Mouse (Mus musculus) MEL-GATA-1-ER (cell line): ENCODE data around the gene Rars.
"Not testable (repeated sequence)": the region's sequence is repeated elsewhere in the genome, so short reads cannot be mapped to it uniquely, and the experiment has no call there.

Source experiments
- DNase-seq: peaks from one replicate; pipeline ENCODE4 v3.0.0-alpha.2; 2012; ENCODE audit warnings: low read depth; ENCODE audit errors: extremely low read depth

Gene Rars

GRCm38 (mm10) chr11:35838345-35839338, 4.3 kb upstream of the Rars start:
- DNase-seq, result peak; percentile 67

- no peak for DNase-seq
Measured at GRCm38 (mm10) chr11:35837156-35838126, 3.1 kb upstream of the Rars start.

GRCm38 (mm10) chr11:35833270-35833669, 1.0 kb downstream of the Rars start:
- DNase-seq, result no peak

GRCm38 (mm10) chr11:35832139-35832538, 2.2 kb downstream of the Rars start:
- peak; percentile 85 for DNase-seq

GRCm38 (mm10) chr11:35827714-35828113, 6.6 kb downstream of the Rars start:
- DNase-seq, result no peak

- DNase-seq, result no peak
Measured at GRCm38 (mm10) chr11:35816316-35816715, 18.0 kb downstream of the Rars start.

- no peak for DNase-seq
Measured at GRCm38 (mm10) chr11:35811458-35811857, 22.8 kb downstream of the Rars start.

- no peak for DNase-seq
Measured at GRCm38 (mm10) chr11:35801332-35801731, 33.0 kb downstream of the Rars start.

- DNase-seq, result no peak
Measured at GRCm38 (mm10) chr11:35798874-35799273, 35.4 kb downstream of the Rars start, which contains the start of gene Fbll1. Gene Fbll1 (minus strand): TSS chr11:35798884.

GRCm38 (mm10) chr11:35798495-35798820, 35.8 kb downstream of the Rars start:
- DNase-seq, result no peak

- no peak for DNase-seq
Measured at GRCm38 (mm10) chr11:35797751-35798494, 36.4 kb downstream of the Rars start.

- not testable (repeated sequence) for DNase-seq
Measured at GRCm38 (mm10) chr11:35792800-35793199, 41.5 kb downstream of the Rars start.

- no peak for DNase-seq
Measured at GRCm38 (mm10) chr11:35788443-35788842, 45.9 kb downstream of the Rars start.

- DNase-seq, result no peak
Measured at GRCm38 (mm10) chr11:35784537-35784936, 49.8 kb downstream of the Rars start.

GRCm38 (mm10) chr11:35784002-35784401, 50.3 kb downstream of the Rars start:
- no peak for DNase-seq

GRCm38 (mm10) chr11:35783038-35783437, 51.3 kb downstream of the Rars start:
- DNase-seq, result no peak

- no peak for DNase-seq
Measured at GRCm38 (mm10) chr11:35782444-35782843, 51.9 kb downstream of the Rars start.

- no peak for DNase-seq
Measured at GRCm38 (mm10) chr11:35780336-35780735, 54.0 kb downstream of the Rars start.

GRCm38 (mm10) chr11:35776452-35776851, 57.9 kb downstream of the Rars start:
- DNase-seq, result no peak

- no peak for DNase-seq
Measured at GRCm38 (mm10) chr11:35775606-35776005, 58.7 kb downstream of the Rars start.
